Mouse (Mus musculus): ENCODE measurements at regions not wholly inside any gene's neighbourhood (a gene's known extent, or its start where the extent isn't known, plus 50 kb on each side); places are given as distances from the start of the nearest gene placed in this dataset.
"Not testable (repeated sequence)": the region's sequence is repeated elsewhere in the genome, so short reads cannot be mapped to it uniquely, and the experiment has no call there.

- Histone ChIP-seq H3K4me2 (no peak overlapping the region), H3K27me3 (no peaks in the 10 kb centered on the region), H3K27ac (no peak overlapping the region), H3K9me3 (no peaks in the 10 kb centered on the region), H3K36me3 (replicated peaks) (no peaks in the 10 kb centered on the region), H3K9ac (no peak overlapping the region), H3K4me3 (replicated peaks) (no peak overlapping the region), H3K4me1 (no peaks in the 10 kb centered on the region; the same call in 1 of the 2 replicates)
- whole genome bisulfite sequencing = 81% methylated on average over 7 of the region's 7 CpGs
- ATAC-seq (ENCODE audit: low FRiP score) = no peak
Observed at GRCm38 (mm10) chr3:101224091-101224490, 63.6 kb downstream of the Cd2 start.

GRCm38 (mm10) chr3:101219897-101220296 lies 67.8 kb downstream of the Cd2 start:
- no peaks in the 10 kb centered on the region for H3K9me3 ChIP-seq
- no peaks in the 10 kb centered on the region for H3K27me3 ChIP-seq
- no peak overlapping the region for H3K27ac ChIP-seq
- no peak overlapping the region for H3K4me2 ChIP-seq
- H3K36me3 ChIP-seq (replicated peaks) = no peaks in the 10 kb centered on the region
- no peaks in the 10 kb centered on the region; the same call in 1 of the 2 replicates for H3K4me1 ChIP-seq
- H3K9ac ChIP-seq = no peak overlapping the region
- no peak overlapping the region for H3K4me3 ChIP-seq (replicated peaks)
- WGBS = 98% methylated on average over 2 of the region's 2 CpGs
- ATAC-seq (ENCODE audit: low FRiP score) = no peak

- Histone ChIP-seq H3K9me3 (no peaks in the 10 kb centered on the region), H3K4me3 (replicated peaks) (no peak overlapping the region), H3K27me3 (no peaks in the 10 kb centered on the region), H3K4me2 (no peak overlapping the region), H3K27ac (no peak overlapping the region), H3K9ac (no peak overlapping the region), H3K36me3 (replicated peaks) (no peaks in the 10 kb centered on the region), H3K4me1 (peaks cover 18% of the 10 kb centered on the region)
- no peak for ATAC-seq (ENCODE audit: low FRiP score)
- WGBS = 89% methylated on average over 13 of the region's 13 CpGs
Observed at GRCm38 (mm10) chr3:101216711-101217110, 71.0 kb downstream of the Cd2 start.

GRCm38 (mm10) chr3:101213212-101213562 lies 74.6 kb downstream of the Cd2 start:
- ATAC-seq (ENCODE audit: low FRiP score) = no peak; the same call in 1 of the 2 replicates
- no peaks in the 10 kb centered on the region for H3K27me3 ChIP-seq
- no peaks in the 10 kb centered on the region for H3K36me3 ChIP-seq (replicated peaks)
- 66% methylated on average over 4 of the region's 4 CpGs for WGBS
- no peaks in the 10 kb centered on the region for H3K9me3 ChIP-seq
- H3K4me3 ChIP-seq (replicated peaks) = no peak overlapping the region
- H3K9ac ChIP-seq = no peak overlapping the region
- peaks cover 29% of the 10 kb centered on the region for H3K4me1 ChIP-seq
- no peak overlapping the region for H3K4me2 ChIP-seq
- H3K27ac ChIP-seq = peak overlapping the region; percentile 78

- no peaks in the 10 kb centered on the region for H3K9me3 ChIP-seq
- no peak overlapping the region for H3K4me3 ChIP-seq (replicated peaks)
- peak; percentile 85 for ATAC-seq (ENCODE audit: low FRiP score)
- peak overlapping the region; percentile 78 for H3K27ac ChIP-seq
- WGBS = 20% methylated on average over 11 of the region's 12 CpGs
- no peaks in the 10 kb centered on the region for H3K27me3 ChIP-seq
- no peaks in the 10 kb centered on the region for H3K36me3 ChIP-seq (replicated peaks)
- H3K4me2 ChIP-seq = peak overlapping the region; percentile 18; the same call in 1 of the 2 replicates
- H3K4me1 ChIP-seq = peaks cover 29% of the 10 kb centered on the region
- H3K9ac ChIP-seq = peak overlapping the region; percentile 9; the same call in 1 of the 2 replicates
Observed at GRCm38 (mm10) chr3:101212403-101213211, 75.1 kb downstream of the Cd2 start.

- Histone ChIP-seq H3K36me3 (replicated peaks) (no peaks in the 10 kb centered on the region), H3K27me3 (no peaks in the 10 kb centered on the region), H3K4me1 (peaks cover 29% of the 10 kb centered on the region), H3K9me3 (no peaks in the 10 kb centered on the region), H3K9ac (peak overlapping the region; percentile 9; the same call in 1 of the 2 replicates), H3K27ac (peak overlapping the region; percentile 78), H3K4me3 (replicated peaks) (no peak overlapping the region), H3K4me2 (no peak overlapping the region)
- WGBS = 61% methylated on average over 4 of the region's 4 CpGs
- ATAC-seq (ENCODE audit: low FRiP score) = 0 out of 2 replicates have a peak, but pooled peaks have one; percentile 7
Observed at GRCm38 (mm10) chr3:101211936-101212335, 75.8 kb downstream of the Cd2 start.

- Histone ChIP-seq H3K36me3 (replicated peaks) (no peaks in the 10 kb centered on the region), H3K4me3 (replicated peaks) (no peak overlapping the region), H3K9me3 (no peaks in the 10 kb centered on the region), H3K4me2 (no peak overlapping the region), H3K27ac (no peak overlapping the region), H3K9ac (no peak overlapping the region), H3K4me1 (peaks cover 29% of the 10 kb centered on the region), H3K27me3 (no peaks in the 10 kb centered on the region)
- 55% methylated on average over 7 of the region's 7 CpGs for WGBS
- ATAC-seq (ENCODE audit: low FRiP score) = no peak
Observed at GRCm38 (mm10) chr3:101209546-101209945, 78.2 kb downstream of the Cd2 start.

GRCm38 (mm10) chr3:101208751-101209150 lies 79.0 kb downstream of the Cd2 start:
- 87% methylated on average over 12 of the region's 12 CpGs for WGBS
- Histone ChIP-seq H3K4me2 (no peak overlapping the region), H3K27me3 (no peaks in the 10 kb centered on the region), H3K9ac (no peak overlapping the region), H3K4me1 (peaks cover 29% of the 10 kb centered on the region), H3K27ac (no peak overlapping the region), H3K4me3 (replicated peaks) (no peak overlapping the region), H3K36me3 (replicated peaks) (no peaks in the 10 kb centered on the region), H3K9me3 (no peaks in the 10 kb centered on the region)
- ATAC-seq (ENCODE audit: low FRiP score) = no peak

- H3K27ac ChIP-seq; H3K9me3 ChIP-seq; ATAC-seq (ENCODE audit: low FRiP score); H3K36me3 ChIP-seq (replicated peaks); H3K4me3 ChIP-seq (replicated peaks); H3K27me3 ChIP-seq; H3K9ac ChIP-seq; H3K4me2 ChIP-seq: not testable (repeated sequence)
- 95% methylated on average over 13 of the region's 13 CpGs for WGBS
- peaks cover 11% of the 10 kb centered on the region for H3K4me1 ChIP-seq
Observed at GRCm38 (mm10) chr3:101206172-101206571, 81.6 kb downstream of the Cd2 start.

GRCm38 (mm10) chr3:101194725-101195124 lies 84.6 kb upstream of the Ptgfrn start:
- 88% methylated on average over 5 of the region's 5 CpGs for WGBS
- Histone ChIP-seq H3K4me3 (replicated peaks) (no peak overlapping the region), H3K4me2 (no peak overlapping the region)

GRCm38 (mm10) chr3:101194319-101194718 lies 84.2 kb upstream of the Ptgfrn start:
- Histone ChIP-seq H3K4me3 (replicated peaks) (no peak overlapping the region), H3K4me1 (peaks cover 24% of the 10 kb centered on the region), H3K4me2 (no peak overlapping the region), H3K27ac (no peak overlapping the region), H3K27me3 (no peaks in the 10 kb centered on the region), H3K9me3 (no peaks in the 10 kb centered on the region), H3K36me3 (replicated peaks) (no peaks in the 10 kb centered on the region), H3K9ac (no peak overlapping the region)
- ATAC-seq (ENCODE audit: low FRiP score) = no peak
- 61% methylated on average over 5 of the region's 5 CpGs for WGBS

More at GRCm38 (mm10) chr3:101194725-101195124, 84.6 kb upstream of the Ptgfrn start:
- no peak overlapping the region for H3K9ac ChIP-seq
- no peak overlapping the region for H3K27ac ChIP-seq
- H3K27me3 ChIP-seq = no peaks in the 10 kb centered on the region
- H3K36me3 ChIP-seq (replicated peaks) = no peaks in the 10 kb centered on the region
- H3K9me3 ChIP-seq = no peaks in the 10 kb centered on the region
- peaks cover 24% of the 10 kb centered on the region for H3K4me1 ChIP-seq
- ATAC-seq (ENCODE audit: low FRiP score) = no peak

- H3K4me1 ChIP-seq = peaks cover 24% of the 10 kb centered on the region
- H3K27ac ChIP-seq = no peak overlapping the region
- 60% methylated on average over 7 of the region's 7 CpGs for WGBS
- H3K9me3 ChIP-seq = no peaks in the 10 kb centered on the region
- no peak overlapping the region for H3K4me2 ChIP-seq
- H3K36me3 ChIP-seq (replicated peaks) = no peaks in the 10 kb centered on the region
- no peak overlapping the region for H3K4me3 ChIP-seq (replicated peaks)
- H3K9ac ChIP-seq = no peak overlapping the region
- peak; percentile 53; the same call in 1 of the 2 replicates for ATAC-seq (ENCODE audit: low FRiP score)
- H3K27me3 ChIP-seq = no peaks in the 10 kb centered on the region
Observed at GRCm38 (mm10) chr3:101191298-101191986, 81.4 kb upstream of the Ptgfrn start.
